8 mouse cellular contexts compared by ENCODE assay signal in the genomic region with DNA sequence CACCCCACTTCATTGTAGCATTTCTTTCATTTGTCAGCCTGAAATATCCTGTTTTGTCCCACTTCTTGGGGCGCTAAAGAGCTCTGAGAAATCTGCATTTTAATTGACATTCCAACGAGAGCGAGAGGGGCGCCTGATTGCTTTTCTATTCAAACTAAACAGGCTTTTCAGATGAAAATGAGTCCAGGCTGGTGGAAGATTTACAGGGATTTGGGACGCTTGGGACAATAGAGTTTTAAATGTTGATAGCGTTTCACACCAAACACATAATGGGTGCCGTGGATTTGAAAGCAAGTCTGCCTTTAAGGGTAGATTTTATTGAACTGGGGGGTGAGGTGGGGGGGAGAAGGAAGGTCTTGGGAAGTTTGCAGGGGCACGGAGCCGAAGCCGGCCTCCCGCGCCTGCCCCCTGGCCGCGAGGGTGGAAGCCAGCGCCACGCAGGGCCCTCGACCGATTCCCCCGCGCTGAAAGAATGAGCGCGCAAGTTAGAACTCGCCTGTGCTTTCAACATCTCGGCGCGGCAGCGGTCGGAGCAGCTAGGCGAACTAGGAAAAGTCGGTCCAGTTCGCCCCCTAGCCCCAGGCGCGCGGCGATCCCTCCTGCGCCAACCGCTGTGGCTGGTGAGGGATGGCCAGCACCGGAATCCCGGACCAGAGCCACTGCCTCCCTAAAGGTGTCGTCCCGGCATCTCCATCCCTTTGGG.
DNase-seq lines count a peak whose midpoint lies in the region; ATAC-seq lines count a peak whose summit lies in the region.

No protein-coding gene starts in this region.

- DNase-seq in thymus, postnatal 14 days: peak; percentile 3
- no peak for DNase-seq in thymus, postnatal 36 days
- peak; percentile 73 for DNase-seq in forebrain, embryonic 10.5 days (ENCODE audit: extremely low spot score, low spot score)
- peak; percentile 79 for DNase-seq in limb, embryonic 10.5 days (ENCODE audit: low spot score)
- no peak for DNase-seq in midbrain, embryonic 11.5 days (ENCODE audit: low spot score, missing footprints)
- no peak for DNase-seq in natural killer cell, adult 2 months (ENCODE audit: low spot score in 2 of 2)

- H3K4me3 ChIP-seq in forebrain, embryonic 10.5 days: peak overlapping the region; percentile 95
- peak overlapping the region; percentile 65 for H3K4me3 ChIP-seq in hindbrain, embryonic 13.5 days
- H3K4me3 ChIP-seq in limb, embryonic 10.5 days: peak overlapping the region; percentile 82
- peak overlapping the region; percentile 91 for H3K4me3 ChIP-seq in midbrain, embryonic 11.5 days (ENCODE audit: low read depth, low read length)
- H3K4me3 ChIP-seq in stomach, embryonic 16.5 days (replicated peaks; ENCODE audit: low read length): peak overlapping the region; percentile 77

- no peak for ATAC-seq in hindbrain, embryonic 13.5 days (ENCODE audit: low FRiP score)
- peak; percentile 31 for ATAC-seq in midbrain, embryonic 11.5 days (ENCODE audit: low FRiP score)
- ATAC-seq in stomach, embryonic 16.5 days (ENCODE audit: insufficient read depth, low FRiP score): no peak; the same call in 1 of the 2 replicates

- H3K36me3 ChIP-seq in forebrain, embryonic 10.5 days (replicated peaks): peaks cover 19% of the 10 kb centered on the region
- no peaks in the 10 kb centered on the region for H3K36me3 ChIP-seq in hindbrain, embryonic 13.5 days
- H3K36me3 ChIP-seq in limb, embryonic 10.5 days: peaks cover 12% of the 10 kb centered on the region; the same call in 1 of the 2 replicates
- H3K36me3 ChIP-seq in midbrain, embryonic 11.5 days (ENCODE audit: control insufficient read depth, insufficient read depth, low read length): no peaks in the 10 kb centered on the region
- 0 out of 2 replicates have a peak, but pooled peaks cover 4% of the 10 kb centered on the region for H3K36me3 ChIP-seq in stomach, embryonic 16.5 days (ENCODE audit: control insufficient read depth, insufficient read depth, low read length)

- peak overlapping the region; percentile 96 for H3K4me2 ChIP-seq in hindbrain, embryonic 13.5 days
- H3K4me2 ChIP-seq in midbrain, embryonic 11.5 days: peak overlapping the region; percentile 77
- H3K4me2 ChIP-seq in stomach, embryonic 16.5 days (ENCODE audit: low read depth, low read length): peak overlapping the region; percentile 75

- WGBS in forebrain, embryonic 10.5 days: under 1% methylated on average over 41 of the region's 41 CpGs
- under 1% methylated on average over 41 of the region's 41 CpGs for WGBS in hindbrain, embryonic 13.5 days
- under 1% methylated on average over 41 of the region's 41 CpGs for WGBS in limb, embryonic 10.5 days
- under 1% methylated on average over 41 of the region's 41 CpGs for WGBS in midbrain, embryonic 11.5 days
- WGBS in stomach, embryonic 16.5 days: under 1% methylated on average over 41 of the region's 41 CpGs

- H3K27me3 ChIP-seq in forebrain, embryonic 10.5 days (ENCODE audit: poor library complexity, severe bottlenecking): peaks cover 91% of the 10 kb centered on the region
- H3K27me3 ChIP-seq in hindbrain, embryonic 13.5 days: peaks cover 22% of the 10 kb centered on the region; the same call in 1 of the 2 replicates
- H3K27me3 ChIP-seq in limb, embryonic 10.5 days (ENCODE audit: low read depth, poor library complexity, severe bottlenecking): peaks cover 66% of the 10 kb centered on the region
- peaks cover 8% of the 10 kb centered on the region; the same call in 1 of the 2 replicates for H3K27me3 ChIP-seq in midbrain, embryonic 11.5 days (ENCODE audit: control insufficient read depth, insufficient read depth, low read length)
- H3K27me3 ChIP-seq in stomach, embryonic 16.5 days (ENCODE audit: control insufficient read depth, insufficient read depth, low read length): no peaks in the 10 kb centered on the region

- no peaks in the 10 kb centered on the region for H3K9me3 ChIP-seq in forebrain, embryonic 10.5 days
- no peaks in the 10 kb centered on the region for H3K9me3 ChIP-seq in hindbrain, embryonic 13.5 days
- no peaks in the 10 kb centered on the region for H3K9me3 ChIP-seq in limb, embryonic 10.5 days (replicated peaks)
- H3K9me3 ChIP-seq in midbrain, embryonic 11.5 days (ENCODE audit: control insufficient read depth, low read length): no peaks in the 10 kb centered on the region
- no peaks in the 10 kb centered on the region for H3K9me3 ChIP-seq in stomach, embryonic 16.5 days (replicated peaks; ENCODE audit: control insufficient read depth, low read length)

- peaks cover 100% of the 10 kb centered on the region for H3K4me1 ChIP-seq in forebrain, embryonic 10.5 days
- peaks cover 80% of the 10 kb centered on the region for H3K4me1 ChIP-seq in hindbrain, embryonic 13.5 days (replicated peaks)
- peaks cover 77% of the 10 kb centered on the region for H3K4me1 ChIP-seq in limb, embryonic 10.5 days
- peaks cover 74% of the 10 kb centered on the region for H3K4me1 ChIP-seq in midbrain, embryonic 11.5 days (ENCODE audit: control insufficient read depth, insufficient read depth, low read length)
- peaks cover 28% of the 10 kb centered on the region for H3K4me1 ChIP-seq in stomach, embryonic 16.5 days (ENCODE audit: control insufficient read depth, insufficient read depth, low read length)

- peak overlapping the region; percentile 88 for H3K9ac ChIP-seq in hindbrain, embryonic 13.5 days
- H3K9ac ChIP-seq in midbrain, embryonic 11.5 days (ENCODE audit: low read length): peak overlapping the region; percentile 94
- peak overlapping the region; percentile 92 for H3K9ac ChIP-seq in stomach, embryonic 16.5 days (ENCODE audit: low read length)

- peak overlapping the region; percentile 94 for H3K27ac ChIP-seq in forebrain, embryonic 10.5 days
- H3K27ac ChIP-seq in hindbrain, embryonic 13.5 days: peak overlapping the region; percentile 85
- H3K27ac ChIP-seq in limb, embryonic 10.5 days: peak overlapping the region; percentile 94
- peak overlapping the region; percentile 76 for H3K27ac ChIP-seq in midbrain, embryonic 11.5 days (ENCODE audit: low read depth, low read length)
- H3K27ac ChIP-seq in stomach, embryonic 16.5 days (ENCODE audit: low read length): peak overlapping the region; percentile 95

Comparison
In these comparisons a context has a peak if more than half of its experiments do, and no peak if none do; other contexts are left out.
1. DNase-seq: peak in thymus, postnatal 14 days (single experiment), forebrain, embryonic 10.5 days (single experiment) and limb, embryonic 10.5 days (single experiment); none in thymus, postnatal 36 days (0 of 2), midbrain, embryonic 11.5 days (single experiment) and natural killer cell, adult 2 months (0 of 2).
2. Peak in every context shown above with its lines, with median percentiles within 50 percentile points of each other: H3K27ac ChIP-seq, H3K4me3 ChIP-seq, H3K4me2 ChIP-seq and H3K9ac ChIP-seq.